Mouse (Mus musculus): Measurements from ENCODE around the gene Gpr153. TPM values are rescaled to one million over a fixed set of nuclear protein-coding genes. Genes with fewer than 3 reads are reported as not detected.
"Not testable (repeated sequence)": the region's sequence is repeated elsewhere in the genome, so short reads cannot be mapped to it uniquely, and the experiment has no call there.

Gpr153 gene
- 10 to 100 TPM in 1 of 2 experiments, 1 to 10 TPM in 1; 8.0 to 10.2 TPM for total RNA-seq (2021)
- long read RNA-seq, experiment 1, partial matches to known transcripts, result 0 of 7 reads
- long read RNA-seq, experiment 1, other reads (novel, unspliced or antisense), result 2 of 7 reads
- long read RNA-seq, experiment 2, result 0 reads

DNA sequence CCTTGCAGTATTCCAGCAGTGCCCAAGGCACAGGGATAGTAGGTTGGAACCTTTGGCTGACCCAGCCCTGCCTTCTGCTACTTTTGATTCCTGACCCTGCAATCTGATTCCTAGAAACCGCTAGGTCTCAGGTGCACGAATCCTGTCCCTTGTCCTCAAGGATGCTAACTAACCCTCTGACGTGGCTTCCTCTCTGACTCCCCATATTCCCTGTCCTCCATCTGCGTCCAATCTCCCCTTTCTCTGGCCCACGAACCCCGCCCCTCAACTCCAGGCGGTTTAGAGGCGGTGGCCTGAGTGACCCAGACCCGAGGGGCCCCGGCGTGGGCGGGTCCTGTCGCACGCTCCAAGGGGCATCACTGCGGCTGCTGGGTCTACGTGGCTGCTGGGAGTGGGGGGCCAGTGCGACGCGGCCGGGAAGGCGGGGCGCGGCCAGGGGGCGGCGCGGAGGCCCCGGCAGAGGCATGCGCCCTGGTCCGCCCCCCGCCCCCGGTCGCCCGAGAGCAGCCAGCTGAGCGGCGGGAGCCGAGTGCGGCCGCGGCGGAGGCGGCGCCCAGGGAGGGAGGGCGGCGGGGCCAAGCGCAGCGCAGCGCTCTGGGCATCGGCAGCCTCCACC is at the start of gene Gpr153:
Gene Gpr153 (plus strand): TSS at position 612 of the 616 bp plus-strand sequence.
- peak; percentile 67 to 78 for DNase-seq

DNA sequence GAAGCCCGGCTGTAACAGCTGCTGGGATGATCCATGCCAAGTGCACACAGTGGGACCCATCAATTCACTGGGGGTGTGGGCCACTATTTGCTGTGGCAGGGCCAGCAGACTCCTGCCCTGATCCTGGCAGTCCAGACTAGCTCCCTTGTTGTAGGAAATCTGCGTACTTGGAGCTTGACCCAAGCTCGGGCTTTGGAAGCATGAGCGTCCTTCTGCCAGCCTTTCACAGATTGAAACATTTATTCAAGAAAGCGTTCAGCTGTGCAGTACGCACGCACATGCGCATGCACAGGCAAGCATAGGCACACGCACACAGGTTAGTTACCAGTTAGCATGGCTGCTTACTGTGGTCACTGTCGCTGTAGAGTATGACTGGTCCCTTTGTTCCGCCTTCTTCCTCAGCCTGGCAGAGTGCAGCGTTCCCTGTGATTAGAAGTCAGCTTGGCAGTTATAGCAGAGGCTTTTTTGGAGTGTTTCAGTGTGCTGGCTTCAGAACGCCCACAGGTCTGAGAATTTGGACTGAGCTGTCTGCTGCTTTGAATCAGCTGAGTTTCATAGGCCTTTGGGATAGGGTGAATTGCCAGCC is 47.0 kb upstream of the Gpr153 start:
- DNase-seq, result peak; percentile 63 to 64

- no peak for DNase-seq
Measured at GRCm38 (mm10) chr4:152227749-152228527, 46.1 kb upstream of the Gpr153 start.

- DNase-seq, result not testable (repeated sequence)
Measured at GRCm38 (mm10) chr4:152230331-152230730, 43.7 kb upstream of the Gpr153 start.

DNA sequence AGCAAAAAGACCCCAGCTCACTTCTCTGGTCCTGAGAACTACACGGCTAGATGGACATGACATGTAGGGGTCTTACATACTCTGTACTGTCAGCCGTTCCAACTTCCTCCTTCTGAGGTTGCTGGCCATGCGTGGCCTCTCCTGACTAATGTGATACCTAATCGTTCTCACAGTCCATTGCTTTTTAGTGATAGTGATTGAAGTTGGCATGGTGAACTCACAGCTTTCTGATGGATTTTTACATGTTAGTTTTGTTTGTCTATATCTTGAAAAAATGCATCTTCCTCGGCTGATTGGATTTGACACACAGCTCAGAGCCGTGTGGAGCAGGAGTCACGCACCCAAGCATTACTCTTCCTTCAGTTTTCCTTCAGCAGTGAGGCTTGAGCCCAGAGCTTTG is 42.7 kb upstream of the Gpr153 start:
- no peak for DNase-seq

DNA sequence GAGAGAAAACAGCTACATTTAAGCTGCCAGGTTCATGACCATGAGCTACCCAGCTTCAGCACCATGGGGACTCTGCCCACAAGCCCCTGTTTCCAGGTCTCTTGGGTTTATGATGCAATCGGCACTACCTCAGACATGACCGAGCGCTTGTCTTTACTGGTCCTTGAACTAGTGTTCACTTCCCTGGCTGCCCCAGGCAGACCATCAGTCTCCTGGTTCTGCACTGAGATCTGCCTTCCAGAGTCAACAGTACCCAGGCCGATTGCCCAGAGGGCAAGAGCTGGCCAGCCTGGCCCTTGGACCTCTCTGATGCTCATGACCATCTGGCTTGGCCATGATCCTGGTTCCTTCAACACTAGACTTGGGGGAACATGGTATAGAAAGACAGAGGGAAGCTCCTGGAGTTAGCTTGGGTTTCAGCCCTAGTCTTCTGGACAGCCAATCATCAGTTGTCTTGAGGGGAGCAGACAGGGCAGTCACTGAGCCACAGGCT is 41.6 kb upstream of the Gpr153 start:
- no peak for DNase-seq

- DNase-seq, result no peak
Measured at GRCm38 (mm10) chr4:152239974-152240373, 34.1 kb upstream of the Gpr153 start.

DNA sequence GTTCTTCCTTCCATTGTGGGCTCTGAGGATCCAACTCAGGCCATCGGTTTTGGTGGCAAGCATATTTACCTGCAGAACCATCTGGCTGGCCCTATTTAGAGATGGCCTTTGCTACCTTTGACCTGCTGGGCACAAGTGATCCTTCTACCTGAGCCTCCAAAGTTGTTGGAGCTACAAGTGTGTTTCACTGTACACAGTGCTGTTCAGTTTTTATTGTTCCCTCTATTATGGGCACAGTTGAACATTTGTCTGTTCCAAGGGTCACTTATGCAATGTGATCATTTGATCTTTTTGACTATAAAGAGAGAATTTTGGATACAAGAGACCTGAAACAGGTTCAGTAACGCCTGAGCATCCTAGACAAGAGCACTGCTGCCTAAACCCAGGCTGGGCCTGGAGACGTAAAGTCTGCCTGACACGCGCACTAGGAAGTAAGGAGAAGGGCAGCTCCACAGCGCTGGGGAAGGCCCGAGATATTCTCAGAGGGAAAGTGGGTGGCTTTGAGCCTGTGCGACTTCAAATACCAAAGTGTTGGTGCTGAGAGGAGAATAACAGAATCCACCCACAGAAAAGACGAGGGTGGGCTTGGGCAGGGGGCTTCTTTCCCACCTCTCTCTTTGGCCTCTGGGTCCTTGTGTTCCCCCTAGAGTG is 30.7 kb upstream of the Gpr153 start:
- DNase-seq, result no peak

DNA sequence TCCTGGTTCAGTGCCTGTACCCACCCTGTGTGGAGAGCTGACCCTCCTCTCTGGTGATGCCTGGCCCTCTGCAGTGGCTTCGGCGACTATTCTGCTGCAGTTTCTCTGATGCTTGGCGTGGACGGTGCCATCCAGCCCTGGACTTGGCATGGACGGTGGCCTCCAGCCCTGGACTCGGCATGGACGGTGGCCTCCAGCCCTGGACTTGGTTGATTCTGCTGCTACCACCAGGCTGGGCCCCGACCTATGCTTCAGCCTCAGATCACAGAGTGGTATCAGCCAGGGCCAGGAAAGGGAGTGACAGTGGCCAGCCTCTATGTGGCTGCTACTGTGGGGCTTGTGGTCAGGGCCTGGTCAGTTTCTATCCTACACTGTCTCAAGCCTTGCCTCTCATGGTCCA is 30.1 kb upstream of the Gpr153 start:
- DNase-seq, result no peak

DNA sequence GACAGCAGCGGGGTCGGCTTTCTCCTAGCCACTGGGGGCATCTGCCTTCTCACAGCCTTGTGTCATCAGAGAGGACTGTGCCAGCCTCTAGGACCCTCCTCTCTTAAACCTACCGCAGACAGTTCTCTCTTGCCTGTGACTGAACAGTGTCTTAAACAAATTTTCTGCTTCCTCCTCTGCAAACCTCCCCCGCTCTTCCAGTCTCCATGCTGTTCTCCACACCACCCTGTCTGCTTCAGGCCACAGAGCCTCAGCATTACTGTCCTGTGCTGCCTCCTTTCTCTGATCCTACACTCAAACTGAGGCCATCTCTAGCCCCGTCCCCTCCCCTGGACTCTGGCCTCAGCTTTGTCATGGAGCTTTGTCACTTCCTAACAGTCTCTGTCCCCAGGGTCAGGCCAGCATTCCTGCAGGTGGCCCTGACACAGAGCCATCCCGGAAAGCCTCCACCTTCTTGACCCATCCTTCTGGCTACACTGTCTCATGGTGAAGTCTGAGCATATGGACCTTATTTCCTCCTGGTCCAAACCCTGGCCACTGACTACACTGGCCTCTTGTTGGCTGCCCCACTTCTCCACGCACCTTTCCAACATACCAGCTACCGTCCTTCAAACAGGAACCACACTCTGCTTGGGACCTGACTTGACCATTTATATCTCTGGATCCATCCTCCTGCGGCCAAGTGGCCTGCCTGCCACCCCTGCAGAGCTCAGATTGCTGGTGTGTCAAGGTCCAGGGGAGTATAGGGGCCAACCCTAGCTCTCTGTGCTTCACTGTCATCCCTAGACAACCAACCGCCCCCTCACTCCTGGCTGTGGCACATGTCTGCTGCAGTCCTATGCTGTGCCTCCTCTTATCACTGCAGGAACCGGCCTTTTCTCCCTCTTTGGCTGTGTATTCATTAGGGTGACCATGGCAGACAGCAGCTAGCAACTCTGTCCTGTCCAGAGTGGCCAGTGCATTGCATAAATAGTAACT is 29.2 kb upstream of the Gpr153 start:
- DNase-seq, result no peak

GRCm38 (mm10) chr4:152246011-152246410 is 28.0 kb upstream of the Gpr153 start:
- DNase-seq, result peak in 1 of 2 experiments; percentile 76

DNA sequence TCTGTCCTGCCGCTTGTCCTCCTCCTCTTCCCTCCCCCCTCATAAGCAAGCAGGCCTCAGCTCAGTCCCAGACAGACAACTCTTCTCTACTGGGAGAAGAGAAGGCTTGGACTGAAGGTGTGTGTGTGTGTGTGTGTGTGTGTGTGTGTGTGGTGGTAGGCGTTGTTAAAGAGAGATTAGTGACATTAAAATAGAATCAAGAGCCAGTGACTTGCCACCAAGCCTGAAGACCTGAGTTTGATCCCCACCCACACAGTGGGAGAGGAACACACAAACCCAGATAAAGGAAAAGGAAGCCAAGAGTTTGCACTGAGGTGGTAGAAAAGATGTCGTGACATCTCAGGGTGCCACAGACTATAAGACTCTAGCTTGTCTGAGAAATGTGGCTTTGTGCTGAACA is 26.8 kb upstream of the Gpr153 start:
- DNase-seq, result no peak

DNA sequence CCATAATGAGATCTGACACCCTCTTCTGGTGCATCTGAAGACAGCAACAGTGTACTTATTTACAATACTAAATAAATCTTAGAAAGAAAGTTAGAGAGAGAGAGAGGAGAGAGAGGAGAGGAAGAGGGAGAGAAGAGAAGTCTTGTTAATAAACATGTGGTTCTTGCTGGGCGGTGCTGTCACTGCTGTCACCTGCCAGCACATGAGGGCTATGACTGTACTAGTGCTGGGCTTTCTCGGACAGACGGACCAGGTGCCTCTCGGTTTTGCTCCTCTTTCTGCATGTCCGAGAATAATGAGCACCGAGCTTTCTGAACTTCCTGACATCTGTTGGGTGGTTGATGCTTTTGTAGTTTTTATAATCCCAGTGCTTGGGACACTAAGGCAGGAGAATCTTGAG is 23.4 kb upstream of the Gpr153 start:
- DNase-seq, result no peak

DNA sequence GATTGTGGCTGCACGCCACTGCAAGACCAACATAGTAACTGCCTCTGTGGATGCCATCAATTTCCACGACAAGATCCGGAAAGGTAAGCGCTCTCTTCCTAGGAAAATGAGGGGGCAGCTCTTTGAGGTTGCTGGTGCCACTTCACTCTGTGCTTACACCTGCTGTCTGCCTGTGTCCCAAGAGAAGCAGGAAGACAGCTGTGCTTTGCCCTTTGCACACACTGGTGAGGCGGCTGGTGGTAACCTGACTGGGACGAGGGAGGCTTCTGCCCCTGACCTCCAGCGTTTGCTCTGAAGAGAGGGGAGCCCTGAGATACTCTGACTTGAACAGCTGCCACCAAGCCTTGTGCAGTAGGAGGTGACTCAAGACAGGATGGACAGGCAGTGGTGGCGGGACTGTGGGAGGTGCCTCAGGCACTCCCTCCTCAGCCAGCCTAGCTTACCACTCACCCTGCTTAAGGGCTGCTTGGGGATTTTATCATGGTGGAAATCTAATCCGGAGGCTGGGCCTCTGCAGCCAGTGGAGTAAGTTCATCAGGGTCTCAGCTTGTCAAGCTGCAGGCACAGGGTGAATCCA is 20.8 kb upstream of the Gpr153 start:
- DNase-seq, result no peak

GRCm38 (mm10) chr4:152257070-152257469 is 17.0 kb upstream of the Gpr153 start:
- peak; percentile 82 to 86 for DNase-seq

GRCm38 (mm10) chr4:152260451-152260850 is 13.6 kb upstream of the Gpr153 start:
- DNase-seq, result no peak

DNA sequence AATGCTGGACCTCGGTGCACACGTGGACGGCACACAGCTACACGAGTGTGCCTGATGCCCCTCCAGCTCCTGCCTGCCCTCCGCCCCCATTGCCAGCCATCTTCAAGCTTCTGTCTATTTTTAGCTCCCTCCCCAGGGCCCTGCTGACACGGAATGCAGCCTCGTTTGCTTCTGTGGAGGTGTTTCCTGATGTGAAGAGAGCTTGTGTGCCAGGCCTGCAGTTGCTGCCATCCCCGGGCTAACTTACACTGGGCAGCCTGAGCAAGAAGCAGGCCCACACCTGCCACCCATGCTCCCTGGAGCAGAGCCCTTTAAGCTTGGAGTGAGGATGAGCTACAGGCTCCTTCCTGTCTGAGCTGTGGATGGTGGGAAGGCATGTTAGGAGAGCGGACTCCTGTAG is 11.8 kb upstream of the Gpr153 start:
- DNase-seq, result peak; percentile 58 to 76

DNA sequence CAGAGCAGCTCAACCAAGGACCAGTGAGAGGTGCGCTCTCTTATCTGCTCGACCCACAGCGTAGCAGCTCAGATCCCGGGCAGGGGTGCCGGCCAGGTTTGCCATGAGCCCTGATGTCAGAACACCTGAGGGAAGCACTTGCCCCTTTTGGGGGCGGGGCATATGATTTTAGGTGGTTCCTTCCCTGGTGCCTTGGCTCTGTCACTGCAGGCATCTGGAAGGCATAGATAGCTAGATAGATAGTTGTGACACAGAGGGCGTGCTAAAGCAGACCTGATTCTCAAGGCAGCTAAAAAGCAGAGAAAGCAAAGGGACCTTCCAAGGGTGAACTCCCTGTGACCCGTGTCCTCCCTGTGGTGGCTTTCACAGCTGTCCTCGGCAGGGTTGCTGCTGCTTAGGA is 10.9 kb upstream of the Gpr153 start:
- no peak for DNase-seq

- DNase-seq, result no peak
Measured at GRCm38 (mm10) chr4:152263512-152264176, 10.4 kb upstream of the Gpr153 start.

- DNase-seq, result no peak
Measured at GRCm38 (mm10) chr4:152264177-152264530, 9.9 kb upstream of the Gpr153 start.

Data from heart, adult 18-20 months (tissue).